Mouse (Mus musculus) fat pad, adult 2 months (tissue): Measurements from ENCODE around the gene Pus7l.
"Not testable (repeated sequence)": the region's sequence is repeated elsewhere in the genome, so short reads cannot be mapped to it uniquely, and the experiment has no call there.

Experiments
- DNase-seq: peaks from one replicate; pipeline ENCODE4 v3.0.0-alpha.2; 2011; ENCODE audit warnings: low read depth, low spot score; ENCODE audit errors: extremely low read depth

Gene Pus7l

GRCm38 (mm10) chr15:94544052-94544636 lies 797 bp upstream of the Pus7l start:
- DNase-seq = no peak

DNA sequence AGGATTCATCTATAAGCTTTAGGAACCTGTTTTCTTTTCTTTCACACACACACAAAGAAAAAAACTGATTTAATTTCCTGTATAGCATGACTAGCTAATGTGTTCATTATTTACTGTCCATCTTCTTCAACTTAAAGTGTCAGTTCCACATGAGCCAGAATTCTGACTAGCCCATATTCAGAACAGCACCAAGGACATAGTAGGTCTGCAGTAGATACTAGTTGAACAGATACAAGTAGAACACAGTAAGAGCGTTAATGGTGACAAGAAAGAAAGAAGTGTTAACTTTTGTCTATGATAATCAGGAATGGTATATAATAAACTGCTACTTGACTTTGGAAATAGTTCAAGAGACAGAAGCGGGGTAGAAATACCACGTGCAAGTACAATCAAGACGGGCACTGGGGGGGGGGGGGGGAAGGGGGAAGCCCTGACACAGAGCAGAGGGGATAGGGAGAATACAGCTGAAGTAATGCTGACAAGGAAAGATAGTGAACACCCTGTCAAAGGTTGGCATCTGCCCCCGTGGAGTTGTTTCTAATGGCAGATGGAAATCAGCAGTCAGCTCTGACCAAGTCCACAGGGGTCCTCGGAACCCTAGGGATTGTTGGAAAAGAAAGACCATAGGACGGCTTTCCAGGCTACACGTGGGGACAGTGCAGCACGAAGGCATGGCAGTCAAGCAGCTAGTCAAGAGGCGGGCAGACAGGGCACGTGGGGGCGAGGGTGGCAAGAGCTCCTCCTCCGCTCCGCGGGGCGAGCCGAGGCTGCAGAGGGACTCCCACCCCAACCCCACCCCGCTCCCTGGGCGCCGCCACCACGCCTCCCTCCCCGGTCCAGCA lies 559 bp downstream of the Pus7l start:
- no peak for DNase-seq

GRCm38 (mm10) chr15:94539296-94539695 lies 4.1 kb downstream of the Pus7l start:
- DNase-seq = no peak

GRCm38 (mm10) chr15:94535521-94535920 lies 7.8 kb downstream of the Pus7l start:
- DNase-seq = no peak

GRCm38 (mm10) chr15:94532956-94533355 lies 10.4 kb downstream of the Pus7l start:
- DNase-seq = no peak

DNA sequence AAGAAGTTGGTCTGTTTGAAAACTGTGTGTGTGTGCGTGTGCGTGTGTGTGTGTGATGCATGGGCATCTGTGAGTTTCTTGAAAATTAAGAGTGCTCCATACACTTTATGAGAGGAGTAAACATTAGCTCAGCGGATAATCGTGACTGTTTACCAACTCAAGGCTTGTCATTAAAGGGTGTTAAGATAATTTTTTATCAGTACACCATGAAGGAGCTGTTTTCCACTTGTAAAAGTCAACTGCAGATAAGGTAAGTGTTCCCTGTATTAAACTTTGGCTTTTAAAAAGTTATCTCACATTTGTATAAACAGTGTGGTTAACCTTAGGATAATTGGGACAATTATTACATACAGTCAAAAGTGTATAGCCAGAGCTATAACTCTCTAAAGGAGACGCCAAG lies 11.0 kb downstream of the Pus7l start:
- DNase-seq = no peak

DNA sequence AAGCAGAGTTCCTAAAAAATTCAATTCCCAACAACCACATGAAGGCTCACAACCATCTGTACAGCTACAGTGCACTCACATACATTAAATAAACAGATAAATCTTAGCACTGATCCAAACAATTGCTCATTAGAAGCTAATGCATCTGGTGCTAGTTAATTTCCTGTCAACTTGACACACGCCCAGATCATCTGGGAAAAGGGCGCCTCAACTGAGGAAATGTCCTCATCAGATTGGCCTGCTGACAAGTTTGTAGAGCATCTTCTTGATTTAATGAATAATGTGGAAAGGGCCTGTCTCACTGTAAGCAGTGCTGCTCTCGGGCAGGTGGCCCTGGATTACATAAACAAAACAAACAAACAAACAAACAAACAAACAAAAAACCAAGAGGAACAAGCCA lies 12.8 kb downstream of the Pus7l start:
- DNase-seq = no peak

DNA sequence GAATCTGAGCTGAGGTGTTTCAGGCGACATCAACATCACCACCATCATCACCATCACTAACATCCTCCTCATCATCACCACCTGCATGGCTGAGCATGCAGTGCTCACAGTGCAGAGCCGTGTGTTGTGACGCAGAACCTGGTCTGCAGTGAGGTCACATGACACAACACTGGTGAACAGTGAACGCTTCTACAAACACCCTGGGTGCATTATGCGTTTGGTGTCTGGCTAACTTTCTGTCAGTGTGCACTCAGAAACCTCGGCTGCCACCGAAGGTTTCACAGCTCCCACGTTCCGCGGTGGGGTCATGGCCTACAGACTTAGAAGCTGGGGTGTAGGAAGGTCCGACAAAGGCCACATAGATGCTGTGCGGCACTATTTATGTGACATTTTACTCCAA lies 18.4 kb downstream of the Pus7l start:
- DNase-seq = no peak

DNA sequence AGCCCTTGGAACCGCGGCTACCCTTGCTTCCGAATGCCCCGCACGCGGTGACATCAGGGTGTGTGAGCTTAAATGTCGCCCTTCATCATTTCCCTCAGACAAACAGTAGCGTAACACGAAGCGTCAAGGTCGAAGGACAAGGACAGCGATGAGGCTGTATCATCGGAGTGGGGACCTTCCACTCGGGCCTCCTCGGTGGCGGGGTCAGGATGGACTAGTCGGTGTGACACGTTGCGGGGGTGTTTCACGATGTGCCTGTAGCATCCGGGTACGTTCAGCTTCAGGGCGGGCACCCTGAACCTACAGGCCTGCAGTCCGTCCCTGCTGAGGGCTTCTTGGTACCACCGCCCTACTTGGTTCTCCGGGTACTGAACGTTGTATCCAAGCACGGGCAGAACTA lies 20.1 kb downstream of the Pus7l start:
- no peak for DNase-seq

- no peak for DNase-seq
Observed at GRCm38 (mm10) chr15:94520959-94521358, 22.4 kb downstream of the Pus7l start.

DNA sequence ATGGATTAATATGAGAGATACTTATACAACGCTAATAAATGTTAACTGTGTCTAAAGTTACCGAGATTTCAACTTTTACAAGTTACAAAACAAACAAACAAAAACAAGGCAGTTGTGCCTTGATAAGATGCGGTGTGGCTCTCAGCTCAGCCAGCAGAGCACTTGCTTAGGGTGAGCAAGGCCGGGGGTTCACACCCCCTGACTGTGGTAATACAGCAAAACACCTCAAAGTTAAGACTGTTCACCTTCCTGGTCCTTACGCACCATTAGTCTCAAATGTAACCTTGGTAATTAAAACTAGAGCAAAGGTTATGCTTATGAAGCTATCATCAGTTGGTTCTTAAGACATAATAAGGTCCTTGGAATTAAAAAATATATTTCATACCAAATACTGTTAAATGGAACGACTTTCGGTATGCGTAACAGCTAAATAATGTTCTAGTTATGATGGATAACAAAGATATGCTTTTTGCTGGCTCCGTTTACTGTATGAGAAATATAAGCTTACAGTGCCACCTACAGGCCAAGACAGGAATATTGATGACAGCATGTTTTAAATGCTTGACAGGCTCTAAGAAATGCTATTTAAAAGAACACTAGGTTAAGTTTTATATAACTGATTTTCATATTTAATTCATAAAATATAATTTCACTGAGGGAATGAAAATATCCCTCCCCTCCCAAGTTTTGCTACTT lies 23.0 kb downstream of the Pus7l start:
- DNase-seq = no peak

- no peak for DNase-seq
Observed at GRCm38 (mm10) chr15:94517913-94518491, 25.3 kb downstream of the Pus7l start.

- DNase-seq = no peak
Observed at GRCm38 (mm10) chr15:94503451-94504215, 39.7 kb downstream of the Pus7l start.

GRCm38 (mm10) chr15:94499260-94499659 lies 44.1 kb downstream of the Pus7l start:
- no peak for DNase-seq

DNA sequence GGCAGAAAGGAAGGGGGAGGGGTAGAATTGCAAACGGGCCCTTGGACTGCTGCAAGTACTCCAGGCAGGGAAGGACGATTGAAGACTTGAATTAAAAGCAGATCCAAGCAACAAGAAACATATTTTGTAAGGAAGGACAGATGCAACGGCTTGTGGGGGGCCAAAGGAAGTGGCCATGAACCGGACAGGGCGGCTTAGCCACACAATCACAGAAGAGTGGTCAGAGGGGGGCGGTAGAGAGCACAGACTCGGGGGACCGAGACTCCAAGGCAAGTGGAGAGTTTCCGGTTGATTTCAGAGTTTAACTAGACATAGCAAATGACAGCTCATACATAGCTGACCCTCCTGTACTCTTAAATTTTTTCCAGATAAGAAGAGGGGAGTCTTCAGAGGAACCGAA lies 47.4 kb downstream of the Pus7l start:
- no peak for DNase-seq

- no peak for DNase-seq
Observed at GRCm38 (mm10) chr15:94494445-94494844, 48.9 kb downstream of the Pus7l start.

GRCm38 (mm10) chr15:94489433-94489832 lies 53.9 kb downstream of the Pus7l start:
- DNase-seq = no peak

- DNase-seq = not testable (repeated sequence)
Observed at GRCm38 (mm10) chr15:94488028-94488427, 55.3 kb downstream of the Pus7l start.

DNA sequence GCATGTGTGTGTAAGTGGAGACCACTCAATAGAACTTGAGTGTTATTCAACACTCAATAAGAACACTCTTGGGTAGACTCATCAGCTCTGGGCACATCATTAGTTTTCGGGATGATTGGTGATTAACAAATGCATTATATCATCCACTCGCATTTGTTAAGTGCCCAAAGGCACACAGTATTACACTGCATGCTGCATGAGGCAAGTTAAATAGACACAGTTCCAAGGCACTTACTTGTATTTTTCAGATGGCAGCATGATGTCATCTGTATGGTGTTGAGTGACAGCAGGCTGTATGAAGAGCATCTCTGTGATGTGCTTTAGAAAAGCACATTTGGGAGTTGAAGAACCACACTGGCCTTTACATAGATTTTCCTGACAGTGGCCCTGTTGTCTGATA lies 60.8 kb downstream of the Pus7l start:
- no peak for DNase-seq

GRCm38 (mm10) chr15:94480792-94481191 lies 62.6 kb downstream of the Pus7l start:
- DNase-seq = no peak

DNA sequence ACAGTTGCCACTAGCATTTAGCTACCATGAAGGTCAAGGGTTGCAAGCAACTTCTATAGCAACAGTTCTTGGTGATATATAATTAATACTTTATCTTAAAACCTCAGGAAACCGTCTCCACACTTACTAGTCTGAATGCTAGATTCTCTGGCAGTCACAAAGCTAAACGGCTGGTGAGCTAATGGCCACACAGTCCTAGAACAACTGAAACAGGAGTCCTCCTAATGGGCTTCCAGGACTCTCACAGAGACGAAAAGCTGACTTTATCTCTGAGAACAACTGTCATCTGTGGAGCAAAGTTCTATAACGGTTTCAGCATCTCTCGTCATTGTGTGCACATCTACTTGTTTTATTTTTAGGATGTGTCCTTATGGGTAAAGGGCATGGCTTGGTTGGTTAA lies 63.1 kb downstream of the Pus7l start:
- no peak for DNase-seq
